Mouse (Mus musculus): ENCODE measurements around the gene Prpf18. TPM values are rescaled to one million over a fixed set of nuclear protein-coding genes. Genes with fewer than 3 reads are reported as not detected.
"Not testable (repeated sequence)": the region's sequence is repeated elsewhere in the genome, so short reads cannot be mapped to it uniquely, and the experiment has no call there.

The Prpf18 gene
- 10 to 100 TPM; 34.2 to 35.5 TPM for total RNA-seq (2021)
- long read RNA-seq, experiment 1, transcript Prpf18-201 (10 exons, 3,522 nt): major isoform, 17 of 23 reads
- long read RNA-seq, experiment 1, partial matches to known transcripts: 0 of 23 reads
- long read RNA-seq, experiment 1, other reads (novel, unspliced or antisense): 6 of 23 reads
- long read RNA-seq, experiment 2, transcript Prpf18-201 (10 exons, 3,522 nt): major isoform, 9 of 14 reads
- long read RNA-seq, experiment 2, partial matches to known transcripts: 0 of 14 reads
- long read RNA-seq, experiment 2, other reads (novel, unspliced or antisense): 5 of 14 reads

- peak; percentile 90 to 95 for DNase-seq
Measured at GRCm38 (mm10) chr2:4651500-4652285, at the start of gene Prpf18. Gene Prpf18 (minus strand): TSS chr2:4652113.

GRCm38 (mm10) chr2:4679886-4680285 lies 28.0 kb upstream of the Prpf18 start:
- peak; percentile 4 to 18 for DNase-seq

- DNase-seq: no peak
Measured at GRCm38 (mm10) chr2:4671636-4672035, 19.7 kb upstream of the Prpf18 start.

- DNase-seq: no peak
Measured at GRCm38 (mm10) chr2:4669701-4670100, 17.8 kb upstream of the Prpf18 start.

GRCm38 (mm10) chr2:4668626-4669025 lies 16.7 kb upstream of the Prpf18 start:
- no peak for DNase-seq

- no peak for DNase-seq
Measured at GRCm38 (mm10) chr2:4660677-4661076, 8.8 kb upstream of the Prpf18 start.

GRCm38 (mm10) chr2:4649646-4650045 lies 2.3 kb downstream of the Prpf18 start:
- DNase-seq: no peak

- no peak for DNase-seq
Measured at GRCm38 (mm10) chr2:4648094-4648493, 3.8 kb downstream of the Prpf18 start.

- DNase-seq: no peak
Measured at GRCm38 (mm10) chr2:4645066-4645465, 6.8 kb downstream of the Prpf18 start.

- DNase-seq: no peak
Measured at GRCm38 (mm10) chr2:4638189-4638588, 13.7 kb downstream of the Prpf18 start.

GRCm38 (mm10) chr2:4636656-4637055 lies 15.3 kb downstream of the Prpf18 start:
- no peak for DNase-seq

GRCm38 (mm10) chr2:4635804-4636203 lies 16.1 kb downstream of the Prpf18 start:
- peak in 1 of 2 experiments; percentile 51 for DNase-seq

- DNase-seq: no peak
Measured at GRCm38 (mm10) chr2:4630197-4630835, 21.6 kb downstream of the Prpf18 start.

GRCm38 (mm10) chr2:4629470-4629869 lies 22.4 kb downstream of the Prpf18 start:
- no peak for DNase-seq

- no peak for DNase-seq
Measured at GRCm38 (mm10) chr2:4628920-4629319, 23.0 kb downstream of the Prpf18 start.

GRCm38 (mm10) chr2:4626911-4627310 lies 25.0 kb downstream of the Prpf18 start:
- DNase-seq: no peak

GRCm38 (mm10) chr2:4621471-4621985 lies 30.4 kb downstream of the Prpf18 start:
- peak; percentile 48 to 51 for DNase-seq

GRCm38 (mm10) chr2:4620640-4621401 lies 31.1 kb downstream of the Prpf18 start:
- DNase-seq: peak; percentile 68 to 78

- no peak for DNase-seq
Measured at GRCm38 (mm10) chr2:4619893-4620593, 31.9 kb downstream of the Prpf18 start.

- DNase-seq: not testable (repeated sequence)
Measured at GRCm38 (mm10) chr2:4619126-4619525, 32.8 kb downstream of the Prpf18 start.

GRCm38 (mm10) chr2:4616995-4617394 lies 34.9 kb downstream of the Prpf18 start:
- DNase-seq: no peak

All from heart, adult 18-20 months (tissue).